Mouse (Mus musculus) spleen, adult 2 months (tissue): ENCODE results near the gene Lyl1. TPM values are rescaled to one million over a fixed set of nuclear protein-coding genes. Genes with fewer than 3 reads are reported as not detected.

Experiments
- DNase-seq, 2 experiments: peaks; one replicate each; pipeline versions ENCODE4 v3.0.0 to v3.0.0-alpha.2; 2012 to 2021; ENCODE audit warnings: low spot score in 2 of 2, low read depth in 1 of 2
- H3K27ac ChIP-seq: fragments of 200-500 bp; 2 replicates; pipeline ENCODE4 v1.5.1; 2012; ENCODE audit warnings: low read length, inconsistent platforms; ENCODE audit not compliant: insufficient read depth
- H3K27me3 ChIP-seq: fragments of 200-500 bp; 2 replicates; pipeline ENCODE4 v1.6.1; 2012; ENCODE audit warnings: mild to moderate bottlenecking, moderate library complexity, low read length, inconsistent platforms; ENCODE audit not compliant: control insufficient read depth, insufficient read depth
- H3K36me3 ChIP-seq: fragments of 200-500 bp; 2 replicates; pipeline ENCODE4 v1.6.1; 2012; ENCODE audit warnings: mild to moderate bottlenecking, low read length, inconsistent platforms; ENCODE audit not compliant: control insufficient read depth, insufficient read depth
- H3K4me1 ChIP-seq: fragments of 200-500 bp; 2 replicates; pipeline ENCODE4 v1.6.1; 2011; ENCODE audit warnings: inconsistent platforms; ENCODE audit not compliant: control insufficient read depth, insufficient read depth, insufficient read length
- H3K4me3 ChIP-seq: fragments of 200-500 bp; 2 replicates; pipeline ENCODE4 v1.5.1; 2011; ENCODE audit warnings: mild to moderate bottlenecking, inconsistent platforms; ENCODE audit not compliant: insufficient read depth, insufficient read length; ENCODE audit errors: extremely low read depth
- CTCF ChIP-seq: fragments of 200-500 bp; IDR thresholded peaks from 2 replicates; pipeline ENCODE4 v1.5.1; 2011; ENCODE audit warnings: mild to moderate bottlenecking, inconsistent platforms; ENCODE audit not compliant: insufficient read depth, insufficient read length, insufficient replicate concordance; ENCODE audit errors: extremely low read depth
- POLR2A ChIP-seq: fragments of 200-500 bp; IDR thresholded peaks from 2 replicates; pipeline ENCODE4 v1.6.1; 2011; ENCODE audit warnings: low read depth, low read length, inconsistent platforms
- WGBS: fragments of 180-500 bp; shearing (Covaris S2); methylation state at CpG from one replicate; pipeline ENCODE4 v1.1.7; 2018; 5-methylcytosine and 5-hydroxymethylcytosine counted together
- polyA plus RNA-seq: library from polyadenylated mRNA; depleted of rRNA; stranded (reverse); fragments of >200 nt; gene quantifications from 2 replicates; pipeline ENCODE4 v1.2.3, GENCODE M21; 2012; rRNA removed

Gene Lyl1
- polyA plus RNA-seq, 1 experiment: 90.0 TPM

DNA sequence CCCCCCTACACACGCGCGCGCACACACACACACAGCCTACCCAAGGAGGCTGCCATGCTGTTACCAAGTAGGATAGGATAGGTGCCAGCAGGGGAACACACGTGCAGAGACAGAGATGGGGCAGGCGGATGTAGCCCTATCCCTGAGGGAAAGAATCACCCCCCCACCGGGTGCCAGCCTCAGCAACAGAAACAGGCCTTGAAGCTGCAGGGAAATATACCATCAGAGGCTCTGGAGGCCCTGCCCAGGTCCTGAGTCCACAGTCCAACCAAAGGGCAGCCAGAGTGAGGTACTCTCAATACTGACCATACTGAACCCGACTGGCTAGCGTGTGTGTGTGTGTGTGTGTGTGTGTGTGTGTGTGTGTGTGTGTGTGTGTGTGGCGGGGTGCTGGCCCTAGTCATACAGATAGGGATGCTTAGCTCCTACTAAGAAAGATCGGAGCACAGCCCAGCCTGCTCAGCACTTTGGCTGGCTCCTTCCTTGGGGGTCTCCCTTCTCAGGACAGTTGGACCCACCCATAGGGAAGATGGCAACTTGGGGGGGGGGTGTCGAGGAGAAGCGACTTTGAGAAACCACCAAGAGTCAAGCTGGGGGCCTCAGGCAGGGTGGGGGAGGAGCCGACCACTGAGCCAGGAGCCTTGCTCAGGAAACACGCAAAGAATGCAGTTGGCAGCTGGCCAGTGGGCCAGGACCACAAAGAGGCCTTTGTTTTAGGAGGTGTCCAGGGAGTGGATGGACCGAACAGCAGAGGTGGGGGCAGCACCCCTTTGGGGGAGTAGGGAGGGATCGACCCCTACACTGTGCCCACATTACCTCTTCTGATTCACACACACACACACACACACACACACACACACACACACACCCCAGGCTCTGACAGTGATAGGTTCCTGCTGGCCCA, 42.5 kb downstream of the Lyl1 start:
- TF ChIP-seq CTCF (no peak), POLR2A (no peak)
- 49% methylated on average over 16 of the region's 17 CpGs for WGBS
- no peak overlapping the region for H3K4me3 ChIP-seq
- peaks cover 7% of the 10 kb centered on the region; the same call in 1 of the 2 replicates for H3K4me1 ChIP-seq
- no peaks in the 10 kb centered on the region for H3K36me3 ChIP-seq
- no peak for DNase-seq
- no peaks in the 10 kb centered on the region for H3K27me3 ChIP-seq
- no peak overlapping the region for H3K27ac ChIP-seq

DNA sequence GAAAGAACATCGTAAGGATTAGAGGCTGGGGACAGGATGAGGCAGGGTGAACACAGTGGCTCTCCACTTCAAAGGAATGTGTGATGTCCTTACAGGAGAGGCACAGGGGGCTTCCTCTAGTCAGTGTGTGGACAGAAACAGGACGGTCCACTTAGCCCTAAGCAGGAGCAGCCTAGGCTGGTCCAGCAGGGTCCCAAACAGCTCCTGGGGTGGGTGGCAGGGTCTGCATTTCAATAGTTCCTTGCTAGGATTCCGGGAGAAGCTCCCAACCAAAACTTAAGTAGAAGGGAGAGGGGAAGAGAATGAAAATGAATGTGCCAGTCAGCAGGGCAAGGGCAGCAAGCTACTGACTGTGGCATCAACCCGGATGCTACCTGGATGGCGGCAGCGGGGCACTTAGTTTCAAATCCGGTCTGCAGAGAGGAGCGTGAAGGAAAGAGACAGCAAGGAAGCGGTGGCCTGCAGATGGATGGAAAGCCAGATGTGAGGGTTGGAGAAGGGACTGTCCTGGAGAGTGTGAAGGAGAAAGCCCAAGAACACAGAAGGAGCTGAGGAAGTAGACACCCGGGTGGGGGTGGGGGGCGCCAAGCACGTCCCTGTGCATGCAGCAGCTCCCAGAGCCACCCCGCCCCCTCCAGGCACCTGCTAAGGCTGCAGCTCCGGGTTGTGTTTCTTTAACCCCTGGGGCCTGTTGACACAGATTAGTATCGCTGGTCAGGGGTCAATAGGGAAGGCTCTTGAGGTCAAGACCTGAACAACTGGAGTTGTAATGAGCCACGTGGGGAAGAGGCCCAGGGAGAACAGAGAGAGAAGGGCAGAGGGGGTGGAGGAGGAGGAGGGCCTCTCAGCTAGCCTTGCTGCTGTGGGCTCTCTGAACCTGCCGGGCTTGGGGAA, 44.0 kb downstream of the Lyl1 start:
- H3K36me3 ChIP-seq: no peaks in the 10 kb centered on the region
- no peak for TF ChIP-seq CTCF
- TF ChIP-seq POLR2A: no peak
- H3K4me3 ChIP-seq: 0 out of 2 replicates have a peak overlapping the region, but pooled peaks have one; percentile 9
- H3K4me1 ChIP-seq: peaks cover 7% of the 10 kb centered on the region; the same call in 1 of the 2 replicates
- DNase-seq: no peak
- no peak overlapping the region for H3K27ac ChIP-seq
- H3K27me3 ChIP-seq: no peaks in the 10 kb centered on the region
- 28% methylated on average over 17 of the region's 17 CpGs for WGBS

DNA sequence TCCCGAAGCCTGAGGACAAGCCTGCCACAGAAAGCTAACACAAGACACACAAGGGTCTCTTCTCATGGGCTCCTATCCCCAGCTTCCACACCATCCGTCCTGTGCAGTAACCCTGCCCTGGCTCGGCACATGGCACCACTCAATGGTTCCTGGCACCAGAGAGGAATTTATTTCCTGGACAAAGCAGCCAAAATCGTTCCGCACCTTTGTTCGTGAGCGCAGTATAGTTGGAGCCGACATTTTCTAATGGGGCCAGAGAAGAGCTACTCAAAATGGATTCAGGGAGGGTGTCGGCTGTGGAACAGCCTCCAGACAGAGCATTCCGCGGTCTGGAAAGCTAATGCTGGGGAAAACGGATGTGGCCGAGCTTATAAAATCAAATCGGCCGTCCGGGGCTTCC, 48.3 kb downstream of the Lyl1 start:
- no peak for DNase-seq
- no peak for TF ChIP-seq POLR2A
- TF ChIP-seq CTCF: no peak
- H3K27me3 ChIP-seq: no peaks in the 10 kb centered on the region
- no peak overlapping the region for H3K4me3 ChIP-seq
- H3K36me3 ChIP-seq: no peaks in the 10 kb centered on the region
- 0 out of 2 replicates have a peak, but pooled peaks cover 7% of the 10 kb centered on the region for H3K4me1 ChIP-seq
- H3K27ac ChIP-seq: no peak overlapping the region
- 94% methylated on average over 16 of the region's 16 CpGs for whole genome bisulfite sequencing

DNA sequence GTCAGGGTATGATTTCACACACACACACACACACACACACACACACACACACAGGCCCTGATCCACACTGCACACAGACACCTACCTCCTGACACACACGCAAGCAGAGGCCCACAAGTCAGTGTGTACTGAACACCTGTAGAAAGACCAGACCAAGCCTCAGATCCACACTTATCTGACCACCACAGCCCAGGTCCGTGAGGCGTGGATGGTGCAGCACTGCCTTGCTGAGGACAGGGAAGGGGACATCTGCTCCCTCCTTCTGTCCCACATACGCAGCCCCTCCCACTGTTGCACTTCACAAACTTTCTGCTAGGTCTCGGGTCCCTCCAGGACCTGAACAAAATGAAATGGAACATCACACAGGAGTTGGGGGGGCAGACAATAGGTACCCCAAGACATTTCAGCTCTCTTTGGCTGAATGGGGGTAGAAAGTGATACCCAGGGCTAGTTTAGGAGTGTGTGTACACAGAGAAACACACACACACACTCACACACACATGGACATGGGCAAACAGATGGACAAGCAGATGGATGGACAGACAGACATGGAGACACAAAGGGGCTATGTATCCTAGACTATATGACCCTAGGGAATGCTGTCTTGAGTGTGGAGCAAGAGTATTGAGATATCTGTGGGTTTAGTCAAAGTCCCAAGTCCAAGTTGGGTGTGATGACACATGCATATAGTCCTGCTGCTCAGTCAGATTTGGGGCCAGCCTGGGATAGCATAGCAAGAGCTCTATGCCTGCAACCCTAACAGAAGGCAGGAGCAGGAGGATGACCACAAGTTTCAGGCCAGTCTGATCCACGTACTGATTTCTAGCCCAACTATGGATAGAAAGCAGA, 51.7 kb downstream of the Lyl1 start:
- Histone ChIP-seq H3K27ac (no peak overlapping the region), H3K27me3 (no peaks in the 10 kb centered on the region), H3K4me3 (no peak overlapping the region), H3K4me1 (no peaks in the 10 kb centered on the region), H3K36me3 (no peaks in the 10 kb centered on the region)
- no peak for DNase-seq
- no peak for TF ChIP-seq CTCF
- TF ChIP-seq POLR2A: no peak
- 90% methylated on average over 6 of the region's 6 CpGs for WGBS

Other genes with a start within 250 kb of the Lyl1 start
- 23.0 and 27.4 TPM in 2 replicates for gene Ier2, start 38.6 kb upstream of the Lyl1 start, polyA plus RNA-seq
- 98.1 and 155 TPM in 2 replicates for gene Trmt1, start 15.2 kb upstream of the Lyl1 start, polyA plus RNA-seq
- gene Nacc1, start 13.6 kb upstream of the Lyl1 start, polyA plus RNA-seq: 66.0 and 78.5 TPM in 2 replicates
- 4.5 TPM in 2 replicates for gene G430095P16Rik, start 21.6 kb downstream of the Lyl1 start, polyA plus RNA-seq
- gene Nfix, start 98.9 kb downstream of the Lyl1 start, polyA plus RNA-seq: 13.7 and 17.1 TPM in 2 replicates
- 1.6 and 1.8 TPM in 2 replicates for gene Dand5, start 121.4 kb downstream of the Lyl1 start, polyA plus RNA-seq
- gene Gadd45gip1, start 130.1 kb downstream of the Lyl1 start, polyA plus RNA-seq: 20.3 and 61.4 TPM in 2 replicates
- 125 and 162 TPM in 2 replicates for gene Rad23a, start 139.2 kb downstream of the Lyl1 start, polyA plus RNA-seq
- gene Calr, start 145.5 kb downstream of the Lyl1 start, polyA plus RNA-seq: 112 and 116 TPM in 2 replicates
- 50.3 and 55.0 TPM in 2 replicates for gene Farsa, start 155.5 kb downstream of the Lyl1 start, polyA plus RNA-seq
- 1.8 and 2.0 TPM in 2 replicates for gene Syce2, start 170.7 kb downstream of the Lyl1 start, polyA plus RNA-seq
- gene Gcdh, start 192.5 kb downstream of the Lyl1 start, polyA plus RNA-seq: 44.2 and 48.3 TPM in 2 replicates
- gene Klf1, start 200.5 kb downstream of the Lyl1 start, polyA plus RNA-seq: 46.5 and 70.0 TPM in 2 replicates
- gene Dnase2a, start 207.1 kb downstream of the Lyl1 start, polyA plus RNA-seq: 43.4 and 44.9 TPM in 2 replicates
- 0.70 and 0.74 TPM in 2 replicates for gene Mast1, start 235.9 kb downstream of the Lyl1 start, polyA plus RNA-seq
- gene Rtbdn, start 245.5 kb downstream of the Lyl1 start, polyA plus RNA-seq: not detected in 2 replicates